Mouse (Mus musculus): ENCODE measurements around the gene Aurkb. TPM values are rescaled to one million over a fixed set of nuclear protein-coding genes. Genes with fewer than 3 reads are reported as not detected.

The Aurkb gene
- polyA plus RNA-seq, 1 experiment from 2014 or later: 139 TPM

- Histone ChIP-seq H3K4me3 (ENCODE audit: low read length) (no peak overlapping the region), H3K4me1 (ENCODE audit: control insufficient read depth, insufficient read depth, low read length) (peaks cover 19% of the 10 kb centered on the region), H3K36me3 (ENCODE audit: control insufficient read depth, insufficient read depth, low read length) (no peaks in the 10 kb centered on the region), H3K4me2 (ENCODE audit: low read depth, low read length) (no peak overlapping the region), H3K27ac (ENCODE audit: low read length) (no peak overlapping the region), H3K9ac (ENCODE audit: low read depth, low read length) (no peak overlapping the region), H3K27me3 (replicated peaks; ENCODE audit: control insufficient read depth, insufficient read depth, low read length) (no peaks in the 10 kb centered on the region), H3K9me3 (ENCODE audit: control insufficient read depth, low read length) (no peaks in the 10 kb centered on the region)
- WGBS: 58% methylated on average over 8 of the region's 9 CpGs
- ATAC-seq: no peak
These were observed 30.5 kb downstream of the Aurkb start for GRCm38 (mm10) chr11:69075764-69076479.

GRCm38 (mm10) chr11:69076572-69076971 is 31.1 kb downstream of the Aurkb start:
- H3K9ac ChIP-seq (ENCODE audit: low read depth, low read length): no peak overlapping the region
- H3K36me3 ChIP-seq (ENCODE audit: control insufficient read depth, insufficient read depth, low read length): no peaks in the 10 kb centered on the region
- no peak overlapping the region for H3K27ac ChIP-seq (ENCODE audit: low read length)
- H3K27me3 ChIP-seq (replicated peaks; ENCODE audit: control insufficient read depth, insufficient read depth, low read length): no peaks in the 10 kb centered on the region
- H3K4me1 ChIP-seq (ENCODE audit: control insufficient read depth, insufficient read depth, low read length): peaks cover 13% of the 10 kb centered on the region
- WGBS: 74% methylated on average over 5 of the region's 5 CpGs
- no peak overlapping the region for H3K4me2 ChIP-seq (ENCODE audit: low read depth, low read length)
- H3K9me3 ChIP-seq (ENCODE audit: control insufficient read depth, low read length): no peaks in the 10 kb centered on the region
- ATAC-seq: no peak
- H3K4me3 ChIP-seq (ENCODE audit: low read length): no peak overlapping the region

GRCm38 (mm10) chr11:69077316-69077715 is 31.9 kb downstream of the Aurkb start:
- Histone ChIP-seq H3K36me3 (ENCODE audit: control insufficient read depth, insufficient read depth, low read length) (no peaks in the 10 kb centered on the region), H3K9ac (ENCODE audit: low read depth, low read length) (no peak overlapping the region), H3K27ac (ENCODE audit: low read length) (no peak overlapping the region), H3K4me1 (ENCODE audit: control insufficient read depth, insufficient read depth, low read length) (peaks cover 11% of the 10 kb centered on the region; the same call in 1 of the 2 replicates), H3K4me3 (ENCODE audit: low read length) (no peak overlapping the region), H3K4me2 (ENCODE audit: low read depth, low read length) (no peak overlapping the region), H3K9me3 (ENCODE audit: control insufficient read depth, low read length) (no peaks in the 10 kb centered on the region), H3K27me3 (replicated peaks; ENCODE audit: control insufficient read depth, insufficient read depth, low read length) (no peaks in the 10 kb centered on the region)
- 78% methylated on average over 9 of the region's 9 CpGs for WGBS
- no peak for ATAC-seq

GRCm38 (mm10) chr11:69078041-69078440 is 32.6 kb downstream of the Aurkb start:
- H3K9ac ChIP-seq (ENCODE audit: low read depth, low read length): no peak overlapping the region
- H3K4me3 ChIP-seq (ENCODE audit: low read length): no peak overlapping the region
- 61% methylated on average over 6 of the region's 6 CpGs for WGBS
- no peak overlapping the region for H3K4me2 ChIP-seq (ENCODE audit: low read depth, low read length)
- H3K27ac ChIP-seq (ENCODE audit: low read length): no peak overlapping the region
- no peaks in the 10 kb centered on the region for H3K36me3 ChIP-seq (ENCODE audit: control insufficient read depth, insufficient read depth, low read length)
- peaks cover 7% of the 10 kb centered on the region; the same call in 1 of the 2 replicates for H3K4me1 ChIP-seq (ENCODE audit: control insufficient read depth, insufficient read depth, low read length)
- ATAC-seq: no peak
- H3K27me3 ChIP-seq (replicated peaks; ENCODE audit: control insufficient read depth, insufficient read depth, low read length): no peaks in the 10 kb centered on the region
- H3K9me3 ChIP-seq (ENCODE audit: control insufficient read depth, low read length): no peaks in the 10 kb centered on the region

- no peak for ATAC-seq
- Histone ChIP-seq H3K9ac (ENCODE audit: low read depth, low read length) (no peak overlapping the region), H3K9me3 (ENCODE audit: control insufficient read depth, low read length) (no peaks in the 10 kb centered on the region), H3K27ac (ENCODE audit: low read length) (no peak overlapping the region), H3K27me3 (replicated peaks; ENCODE audit: control insufficient read depth, insufficient read depth, low read length) (no peaks in the 10 kb centered on the region), H3K4me2 (ENCODE audit: low read depth, low read length) (no peak overlapping the region), H3K4me1 (ENCODE audit: control insufficient read depth, insufficient read depth, low read length) (peaks cover 7% of the 10 kb centered on the region; the same call in 1 of the 2 replicates), H3K36me3 (ENCODE audit: control insufficient read depth, insufficient read depth, low read length) (no peaks in the 10 kb centered on the region), H3K4me3 (ENCODE audit: low read length) (no peak overlapping the region)
- WGBS: 65% methylated on average over 5 of the region's 5 CpGs
These were observed 33.5 kb downstream of the Aurkb start for GRCm38 (mm10) chr11:69078805-69079438.

- ATAC-seq: peak; percentile 83
- WGBS: 75% methylated on average over 15 of the region's 15 CpGs
These were observed 34.8 kb downstream of the Aurkb start for GRCm38 (mm10) chr11:69080102-69080854.

GRCm38 (mm10) chr11:69080855-69081222 is 35.4 kb downstream of the Aurkb start:
- no peaks in the 10 kb centered on the region for H3K36me3 ChIP-seq (ENCODE audit: control insufficient read depth, insufficient read depth, low read length)
- H3K9me3 ChIP-seq (ENCODE audit: control insufficient read depth, low read length): no peaks in the 10 kb centered on the region
- no peak for ATAC-seq
- H3K9ac ChIP-seq (ENCODE audit: low read depth, low read length): no peak overlapping the region
- no peak overlapping the region for H3K4me2 ChIP-seq (ENCODE audit: low read depth, low read length)
- no peaks in the 10 kb centered on the region for H3K4me1 ChIP-seq (ENCODE audit: control insufficient read depth, insufficient read depth, low read length)
- no peak overlapping the region for H3K27ac ChIP-seq (ENCODE audit: low read length)
- no peaks in the 10 kb centered on the region for H3K27me3 ChIP-seq (replicated peaks; ENCODE audit: control insufficient read depth, insufficient read depth, low read length)
- 86% methylated on average over 8 of the region's 8 CpGs for WGBS
- H3K4me3 ChIP-seq (ENCODE audit: low read length): no peak overlapping the region

More at GRCm38 (mm10) chr11:69080102-69080854, 34.8 kb downstream of the Aurkb start:
- H3K9ac ChIP-seq (ENCODE audit: low read depth, low read length): no peak overlapping the region
- no peak overlapping the region for H3K4me2 ChIP-seq (ENCODE audit: low read depth, low read length)
- H3K27me3 ChIP-seq (replicated peaks; ENCODE audit: control insufficient read depth, insufficient read depth, low read length): no peaks in the 10 kb centered on the region
- H3K9me3 ChIP-seq (ENCODE audit: control insufficient read depth, low read length): no peaks in the 10 kb centered on the region
- peak overlapping the region; percentile 14; the same call in 1 of the 2 replicates for H3K27ac ChIP-seq (ENCODE audit: low read length)
- H3K36me3 ChIP-seq (ENCODE audit: control insufficient read depth, insufficient read depth, low read length): no peaks in the 10 kb centered on the region
- H3K4me1 ChIP-seq (ENCODE audit: control insufficient read depth, insufficient read depth, low read length): no peaks in the 10 kb centered on the region
- no peak overlapping the region for H3K4me3 ChIP-seq (ENCODE audit: low read length)

- ATAC-seq: no peak
- no peaks in the 10 kb centered on the region for H3K4me1 ChIP-seq (ENCODE audit: control insufficient read depth, insufficient read depth, low read length)
These were observed 36.2 kb downstream of the Aurkb start for GRCm38 (mm10) chr11:69081613-69082012.

GRCm38 (mm10) chr11:69085608-69086007 is 40.2 kb downstream of the Aurkb start:
- WGBS: 56% methylated on average over 6 of the region's 6 CpGs
- Histone ChIP-seq H3K27me3 (replicated peaks; ENCODE audit: control insufficient read depth, insufficient read depth, low read length) (no peaks in the 10 kb centered on the region), H3K9ac (ENCODE audit: low read depth, low read length) (no peak overlapping the region), H3K9me3 (ENCODE audit: control insufficient read depth, low read length) (no peaks in the 10 kb centered on the region), H3K27ac (ENCODE audit: low read length) (no peak overlapping the region), H3K4me3 (ENCODE audit: low read length) (no peak overlapping the region), H3K4me2 (ENCODE audit: low read depth, low read length) (no peak overlapping the region), H3K36me3 (ENCODE audit: control insufficient read depth, insufficient read depth, low read length) (no peaks in the 10 kb centered on the region), H3K4me1 (ENCODE audit: control insufficient read depth, insufficient read depth, low read length) (peaks cover 27% of the 10 kb centered on the region)
- ATAC-seq: no peak

More at GRCm38 (mm10) chr11:69081613-69082012, 36.2 kb downstream of the Aurkb start:
- Histone ChIP-seq H3K9ac (ENCODE audit: low read depth, low read length) (no peak overlapping the region), H3K4me2 (ENCODE audit: low read depth, low read length) (no peak overlapping the region), H3K9me3 (ENCODE audit: control insufficient read depth, low read length) (no peaks in the 10 kb centered on the region), H3K4me3 (ENCODE audit: low read length) (no peak overlapping the region), H3K36me3 (ENCODE audit: control insufficient read depth, insufficient read depth, low read length) (no peaks in the 10 kb centered on the region), H3K27me3 (replicated peaks; ENCODE audit: control insufficient read depth, insufficient read depth, low read length) (no peaks in the 10 kb centered on the region), H3K27ac (ENCODE audit: low read length) (no peak overlapping the region)
- WGBS: 83% methylated on average over 7 of the region's 7 CpGs

Data from intestine, embryonic 16.5 days (tissue).